Mouse (Mus musculus): ENCODE results near the gene Apol6. TPM values are rescaled to one million over a fixed set of nuclear protein-coding genes. Genes with fewer than 3 reads are reported as not detected.

The Apol6 gene
- polyA plus RNA-seq (2012; ENCODE audit: insufficient read depth, low replicate concordance): not detected in 2 replicates

DNA sequence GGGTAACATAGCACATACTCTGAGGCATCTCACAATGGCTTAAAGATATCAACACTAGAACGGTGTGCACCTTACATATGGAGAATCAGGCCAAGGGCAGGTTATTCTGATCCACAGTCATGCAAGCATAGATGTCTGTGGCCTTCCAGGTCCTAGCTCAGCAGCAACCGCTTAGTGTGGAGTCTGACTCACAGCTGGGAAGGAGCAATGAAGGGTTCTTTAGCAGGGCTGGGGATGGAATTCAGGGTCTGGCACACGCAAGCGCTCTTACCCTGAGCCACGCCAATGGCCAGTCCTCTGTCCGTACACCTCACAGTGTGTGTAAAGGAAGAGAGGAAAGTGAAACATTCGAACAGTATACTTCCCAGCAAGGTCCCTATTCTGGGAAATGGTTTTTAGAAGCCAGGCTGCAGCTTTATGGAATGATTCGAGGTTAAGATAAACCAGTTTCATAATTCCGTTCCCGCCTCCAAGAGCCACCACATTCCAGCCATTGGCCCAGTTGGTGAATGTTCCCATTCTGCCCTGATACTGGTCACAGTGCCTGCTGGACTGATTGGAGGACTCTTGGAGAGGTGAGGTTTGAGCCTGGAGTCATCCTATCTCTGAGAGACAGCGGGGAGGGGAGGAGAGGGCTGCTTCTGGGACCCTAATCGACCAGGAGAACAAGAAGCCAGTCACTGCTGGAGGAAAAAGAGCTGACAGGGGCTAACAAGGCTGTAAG lies at the start of gene Apol6:
TSS of gene Apol6 (plus strand) at position 133 of the 724 bp plus-strand sequence.
- Histone ChIP-seq H3K4me3 (replicated peaks) (no peak within 1 kb of the TSS), H3K27me3 (replicated peaks) (peaks cover 63% of the 10 kb centered on the region), H3K9me3 (peaks cover 10% of the 10 kb centered on the region), H3K36me3 (replicated peaks; ENCODE audit: low read length) (no peaks in the 10 kb centered on the region), H3K4me1 (peaks cover 6% of the 10 kb centered on the region; the same call in 1 of the 2 replicates)
- no peak for TF ChIP-seq GATA1 (IDR thresholded peaks at IDR 0.05; ENCODE audit: borderline replicate concordance, low read length)
- TF ChIP-seq FLI1 (IDR thresholded peaks at IDR 0.05; ENCODE audit: low read length): no peak

DNA sequence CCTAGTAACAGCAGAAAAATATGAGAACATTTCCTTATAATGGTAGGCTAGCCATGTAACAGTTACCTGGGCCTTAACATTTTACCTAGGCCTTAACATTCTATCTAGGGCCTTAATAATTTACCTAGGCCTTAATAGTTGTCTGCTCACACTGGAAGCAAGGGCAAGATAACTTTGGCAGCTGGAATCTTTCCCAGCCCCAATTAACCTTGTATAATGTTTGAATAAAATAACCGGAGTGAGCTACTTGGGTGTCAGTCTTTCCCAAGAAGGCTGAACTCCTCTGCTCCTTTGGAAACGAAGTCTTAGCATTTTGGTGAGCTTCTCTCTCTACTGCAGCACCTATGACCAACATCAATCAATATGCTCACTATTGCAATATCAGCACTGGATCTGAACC lies 46.5 kb upstream of the Apol6 start:
- H3K4me3 ChIP-seq (replicated peaks): no peak overlapping the region
- peaks cover 12% of the 10 kb centered on the region for H3K4me1 ChIP-seq
- no peaks in the 10 kb centered on the region for H3K36me3 ChIP-seq (replicated peaks; ENCODE audit: low read length)
- no peak for TF ChIP-seq FLI1 (IDR thresholded peaks at IDR 0.05; ENCODE audit: low read length)
- TF ChIP-seq GATA1 (IDR thresholded peaks at IDR 0.05; ENCODE audit: borderline replicate concordance, low read length): no peak
- peaks cover 17% of the 10 kb centered on the region for H3K9me3 ChIP-seq
- H3K27me3 ChIP-seq (replicated peaks): peaks cover 21% of the 10 kb centered on the region

DNA sequence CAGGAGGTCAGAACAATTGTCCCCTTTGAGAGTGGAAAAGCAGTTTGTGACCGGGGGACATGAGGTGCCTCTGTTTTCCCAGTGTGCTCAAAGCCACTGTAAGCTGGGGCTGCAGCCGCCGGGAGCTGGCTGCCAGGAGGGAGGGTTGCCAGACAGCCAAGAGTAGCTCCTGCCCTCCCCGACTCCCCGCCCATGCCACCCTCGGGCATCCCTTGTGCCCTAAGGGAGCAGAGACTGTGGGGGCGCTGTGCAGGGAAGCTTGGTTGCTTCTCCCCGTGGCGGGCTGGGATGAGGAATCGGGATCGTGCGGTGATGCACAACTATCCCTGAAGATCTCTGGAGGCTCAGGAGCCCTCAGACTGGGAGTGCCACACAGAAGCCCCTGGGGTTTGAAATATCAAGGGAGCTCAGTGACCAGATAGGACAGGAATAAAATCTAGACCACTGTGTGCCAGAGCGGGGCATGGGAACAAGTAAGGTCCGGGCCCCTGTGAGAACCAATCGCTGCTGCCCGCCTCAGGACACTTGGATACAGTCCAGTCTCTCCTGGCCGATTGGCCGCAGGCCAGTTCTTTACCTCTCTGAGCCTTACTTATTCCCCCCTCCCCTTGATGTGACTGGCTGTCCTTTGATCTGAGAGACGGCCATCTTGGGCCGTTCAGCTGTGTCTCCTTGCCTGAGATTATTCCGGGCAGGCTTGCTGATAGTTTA lies 45.5 kb upstream of the Apol6 start:
- peaks cover 30% of the 10 kb centered on the region for H3K27me3 ChIP-seq (replicated peaks)
- TF ChIP-seq FLI1 (IDR thresholded peaks at IDR 0.05; ENCODE audit: low read length): no peak
- TF ChIP-seq GATA1 (IDR thresholded peaks at IDR 0.05; ENCODE audit: borderline replicate concordance, low read length): no peak
- peaks cover 17% of the 10 kb centered on the region for H3K9me3 ChIP-seq
- peaks cover 9% of the 10 kb centered on the region for H3K4me1 ChIP-seq
- no peak overlapping the region for H3K4me3 ChIP-seq (replicated peaks)
- H3K36me3 ChIP-seq (replicated peaks; ENCODE audit: low read length): no peaks in the 10 kb centered on the region

DNA sequence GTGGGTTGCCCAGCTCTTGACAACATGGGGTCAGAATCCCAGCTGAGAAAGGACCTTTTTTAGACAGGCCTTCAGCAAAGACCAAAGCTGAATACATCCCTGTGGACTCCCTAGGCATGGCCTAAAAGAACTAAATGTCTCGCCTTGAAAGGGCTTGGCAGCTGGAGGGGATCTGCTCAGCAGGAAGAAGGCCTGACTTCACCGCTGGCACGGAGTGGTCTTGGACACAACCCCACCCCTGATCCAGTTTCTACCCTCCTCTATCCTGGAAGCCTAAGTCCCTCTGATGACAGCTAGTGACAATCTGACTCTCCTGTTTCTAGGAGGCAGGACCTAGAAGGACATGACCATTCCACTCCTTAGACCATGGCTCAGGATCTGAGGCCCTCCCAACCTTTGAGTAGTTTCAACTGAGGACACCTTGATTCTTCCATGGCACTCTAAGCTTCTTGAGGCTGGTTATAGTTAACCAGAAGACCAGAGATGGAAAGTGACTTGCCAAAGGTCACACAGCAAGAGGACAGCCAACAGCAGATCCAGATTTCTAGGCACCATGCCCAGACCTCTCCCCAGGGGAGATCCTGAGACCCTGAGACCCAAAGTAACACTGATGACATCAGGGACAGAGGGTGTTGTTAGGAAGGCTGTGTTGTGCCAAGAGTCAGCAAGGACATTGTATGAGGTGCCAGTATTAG lies 41.2 kb upstream of the Apol6 start:
- Histone ChIP-seq H3K36me3 (replicated peaks; ENCODE audit: low read length) (no peaks in the 10 kb centered on the region), H3K4me3 (replicated peaks) (no peak overlapping the region), H3K4me1 (no peaks in the 10 kb centered on the region; the same call in 1 of the 2 replicates), H3K9me3 (peaks cover 17% of the 10 kb centered on the region), H3K27me3 (replicated peaks) (peaks cover 33% of the 10 kb centered on the region)
- no peak for TF ChIP-seq FLI1 (IDR thresholded peaks at IDR 0.05; ENCODE audit: low read length)
- TF ChIP-seq GATA1 (IDR thresholded peaks at IDR 0.05; ENCODE audit: borderline replicate concordance, low read length): no peak

DNA sequence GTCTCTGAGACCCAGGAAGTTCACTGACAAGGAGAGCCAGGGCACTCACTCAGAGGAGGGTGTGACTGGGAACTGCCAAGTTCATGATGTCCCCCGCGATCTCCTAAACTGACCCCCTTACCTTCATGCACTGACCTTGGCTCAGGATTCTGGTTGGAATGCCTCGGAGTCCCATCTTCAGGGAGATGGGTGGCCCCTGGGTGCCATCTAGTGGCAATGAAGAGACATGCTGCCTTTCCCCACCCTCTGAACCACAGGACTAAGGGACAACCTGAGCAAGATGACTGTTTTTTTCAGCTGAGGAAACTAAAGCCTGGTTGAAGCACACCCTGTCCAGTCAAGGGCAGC lies 40.7 kb upstream of the Apol6 start:
- no peak overlapping the region for H3K4me3 ChIP-seq (replicated peaks)
- H3K36me3 ChIP-seq (replicated peaks; ENCODE audit: low read length): no peaks in the 10 kb centered on the region
- H3K9me3 ChIP-seq: peaks cover 17% of the 10 kb centered on the region
- no peak for TF ChIP-seq FLI1 (IDR thresholded peaks at IDR 0.05; ENCODE audit: low read length)
- TF ChIP-seq GATA1 (IDR thresholded peaks at IDR 0.05; ENCODE audit: borderline replicate concordance, low read length): no peak
- no peaks in the 10 kb centered on the region; the same call in 1 of the 2 replicates for H3K4me1 ChIP-seq
- H3K27me3 ChIP-seq (replicated peaks): peaks cover 35% of the 10 kb centered on the region

DNA sequence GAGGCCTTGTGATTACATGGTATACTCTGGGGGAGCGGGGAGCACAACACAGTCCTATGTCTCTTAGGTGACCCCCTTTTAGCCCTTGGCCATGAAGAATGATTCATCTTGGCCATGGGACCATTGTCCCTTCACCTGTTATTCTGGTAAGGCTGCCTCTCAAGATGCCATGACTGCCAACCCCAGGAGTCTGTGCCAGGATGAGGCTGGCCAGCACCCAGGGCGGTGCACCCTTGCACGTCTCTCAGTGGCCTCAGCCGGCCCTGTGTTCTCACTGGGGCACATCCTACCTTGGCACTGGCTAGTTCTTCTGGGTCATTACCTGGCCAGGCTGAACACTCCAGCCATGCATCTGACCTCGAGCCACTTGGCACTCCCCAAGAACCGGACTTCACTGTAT lies 35.7 kb upstream of the Apol6 start:
- Histone ChIP-seq H3K36me3 (replicated peaks; ENCODE audit: low read length) (no peaks in the 10 kb centered on the region), H3K27me3 (replicated peaks) (peaks cover 46% of the 10 kb centered on the region), H3K4me3 (replicated peaks) (no peak overlapping the region), H3K4me1 (no peaks in the 10 kb centered on the region; the same call in 1 of the 2 replicates), H3K9me3 (peaks cover 17% of the 10 kb centered on the region)
- no peak for TF ChIP-seq GATA1 (IDR thresholded peaks at IDR 0.05; ENCODE audit: borderline replicate concordance, low read length)
- TF ChIP-seq FLI1 (IDR thresholded peaks at IDR 0.05; ENCODE audit: low read length): no peak

DNA sequence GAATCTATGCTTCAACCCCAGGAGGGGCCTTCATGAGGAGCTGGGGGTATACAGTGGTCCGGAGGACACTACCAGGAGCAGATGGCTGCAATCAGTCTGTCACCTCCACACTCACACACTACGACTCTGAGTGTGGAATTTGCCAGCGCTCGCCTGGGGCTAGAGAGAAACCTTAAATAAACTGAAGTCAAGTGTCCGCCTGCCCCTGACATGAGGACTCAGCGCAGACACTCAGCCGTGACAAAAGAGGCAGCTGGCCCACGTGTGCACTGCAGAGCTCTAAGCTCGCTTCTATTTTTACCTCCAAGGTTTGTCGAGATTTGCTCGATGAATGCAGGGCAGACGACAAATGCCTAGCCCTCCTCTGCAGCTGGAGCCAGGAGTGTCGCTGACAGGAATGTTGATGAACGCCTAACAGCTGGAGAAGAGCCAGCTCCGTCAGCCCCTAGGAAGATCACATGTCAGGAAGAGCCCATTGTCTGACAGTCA lies 30.7 kb upstream of the Apol6 start:
- Histone ChIP-seq H3K9me3 (peaks cover 17% of the 10 kb centered on the region), H3K4me1 (peaks cover 12% of the 10 kb centered on the region), H3K36me3 (replicated peaks; ENCODE audit: low read length) (no peaks in the 10 kb centered on the region), H3K4me3 (replicated peaks) (no peak overlapping the region), H3K27me3 (replicated peaks) (peaks cover 68% of the 10 kb centered on the region)
- TF ChIP-seq FLI1 (IDR thresholded peaks at IDR 0.05; ENCODE audit: low read length) (no peak), GATA1 (IDR thresholded peaks at IDR 0.05; ENCODE audit: borderline replicate concordance, low read length) (no peak)

DNA sequence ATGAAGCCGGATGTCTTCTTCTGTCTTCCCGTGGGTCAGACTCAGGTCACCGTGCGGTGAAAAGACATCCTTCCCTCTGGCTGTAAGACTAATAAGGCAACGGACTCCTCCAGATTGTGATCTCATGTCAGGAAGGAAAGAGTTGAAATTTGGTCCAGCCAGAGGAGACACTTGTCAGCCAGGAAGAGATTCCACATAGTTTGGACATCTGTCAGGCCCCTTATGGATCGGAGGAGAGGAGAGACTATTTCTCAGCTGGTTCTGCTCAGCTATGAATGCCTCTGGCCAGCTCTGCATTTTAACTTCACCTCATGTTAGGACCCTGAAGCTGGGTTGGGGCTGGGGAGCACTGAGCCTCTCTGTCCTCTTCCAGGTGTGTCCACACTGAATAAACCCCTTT lies 30.1 kb upstream of the Apol6 start:
- no peaks in the 10 kb centered on the region for H3K36me3 ChIP-seq (replicated peaks; ENCODE audit: low read length)
- H3K9me3 ChIP-seq: peaks cover 17% of the 10 kb centered on the region
- H3K4me1 ChIP-seq: peaks cover 12% of the 10 kb centered on the region
- peaks cover 71% of the 10 kb centered on the region for H3K27me3 ChIP-seq (replicated peaks)
- H3K4me3 ChIP-seq (replicated peaks): no peak overlapping the region
- TF ChIP-seq FLI1 (IDR thresholded peaks at IDR 0.05; ENCODE audit: low read length) (no peak), GATA1 (IDR thresholded peaks at IDR 0.05; ENCODE audit: borderline replicate concordance, low read length) (no peak)

DNA sequence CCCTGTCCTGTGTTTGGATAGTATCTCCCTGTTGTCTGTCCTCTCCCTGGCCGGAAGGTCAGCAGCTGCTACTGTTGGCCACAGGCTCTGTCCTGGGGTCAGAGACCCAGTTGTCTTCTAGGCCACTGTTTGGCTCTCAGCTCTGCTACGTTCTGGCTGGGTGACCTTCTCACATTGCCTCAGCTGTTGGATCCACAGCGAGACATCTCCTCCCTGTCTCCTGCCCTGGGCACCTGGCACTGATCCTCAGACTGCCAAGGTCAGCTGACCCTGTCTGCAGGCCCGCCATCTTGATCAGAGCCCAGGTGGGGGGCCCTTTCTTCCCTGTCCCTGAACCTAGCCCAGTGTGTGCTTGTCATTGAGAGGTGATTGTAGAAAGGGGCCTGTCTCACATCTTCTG lies 29.5 kb upstream of the Apol6 start:
- peaks cover 73% of the 10 kb centered on the region for H3K27me3 ChIP-seq (replicated peaks)
- TF ChIP-seq FLI1 (IDR thresholded peaks at IDR 0.05; ENCODE audit: low read length) (no peak), GATA1 (IDR thresholded peaks at IDR 0.05; ENCODE audit: borderline replicate concordance, low read length) (no peak)
- no peaks in the 10 kb centered on the region for H3K36me3 ChIP-seq (replicated peaks; ENCODE audit: low read length)
- no peak overlapping the region for H3K4me3 ChIP-seq (replicated peaks)
- peaks cover 12% of the 10 kb centered on the region for H3K4me1 ChIP-seq
- peaks cover 16% of the 10 kb centered on the region for H3K9me3 ChIP-seq
